Mouse (Mus musculus): ENCODE results near the gene Fv1. TPM values are rescaled to one million over a fixed set of nuclear protein-coding genes. Genes with fewer than 3 reads are reported as not detected.

Gene Fv1
- polyA plus RNA-seq, 1 experiment from 2014 or later = 10.4 TPM

DNA sequence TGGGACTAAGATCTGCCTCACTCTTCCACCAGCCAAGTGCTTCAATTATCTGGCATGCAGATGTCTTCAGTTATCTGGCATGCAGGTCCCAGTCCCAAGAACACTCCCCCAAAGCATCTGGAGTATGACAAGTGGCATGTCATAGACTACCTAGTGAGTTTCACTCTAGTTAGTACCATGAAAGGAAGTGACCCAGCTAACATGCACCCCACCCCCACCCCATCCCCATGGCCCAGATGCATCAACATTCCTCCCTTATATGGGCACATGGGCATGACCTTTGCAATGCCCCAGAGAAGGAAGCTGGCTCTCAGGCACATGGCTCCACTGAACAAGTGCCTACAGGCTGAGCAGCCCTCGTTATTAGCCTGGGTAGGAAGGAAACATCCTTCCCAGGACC lies 27.6 kb downstream of the Fv1 start:
- 47% methylated on average over 1 of the region's 1 CpGs for WGBS
- Histone ChIP-seq H3K36me3 (ENCODE audit: control insufficient read depth, insufficient read depth, low read length) (peaks cover 11% of the 10 kb centered on the region), H3K4me3 (replicated peaks; ENCODE audit: low read length) (no peak overlapping the region)

DNA sequence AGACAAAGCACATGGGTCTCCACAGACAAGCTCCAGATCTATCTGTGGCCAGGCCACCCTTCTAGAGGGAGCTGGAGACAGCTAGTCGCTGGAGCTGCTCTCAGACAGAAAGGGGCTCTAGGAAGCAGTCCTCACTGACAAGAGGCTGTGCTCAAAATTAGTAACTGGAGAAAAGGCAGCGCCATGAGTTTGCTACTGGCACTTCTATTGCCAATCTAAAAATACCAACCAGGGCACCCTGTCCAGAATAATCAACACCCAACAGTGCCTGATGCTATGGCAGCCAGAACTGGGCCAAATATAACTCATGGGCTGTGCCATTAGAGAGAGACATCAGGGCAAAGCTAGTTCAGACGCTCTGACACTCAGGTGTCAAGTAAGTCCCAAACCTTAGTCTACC lies 28.6 kb downstream of the Fv1 start:
- Histone ChIP-seq H3K4me2 (ENCODE audit: low read depth, low read length) (no peak overlapping the region), H3K27me3 (ENCODE audit: control insufficient read depth, insufficient read depth, low read length) (no peaks in the 10 kb centered on the region), H3K9ac (ENCODE audit: low read length) (no peak overlapping the region), H3K27ac (ENCODE audit: low read length) (no peak overlapping the region), H3K36me3 (ENCODE audit: control insufficient read depth, insufficient read depth, low read length) (peaks cover 7% of the 10 kb centered on the region; the same call in 1 of the 2 replicates), H3K4me1 (ENCODE audit: control insufficient read depth, insufficient read depth, low read length) (peaks cover 4% of the 10 kb centered on the region; the same call in 1 of the 2 replicates), H3K9me3 (replicated peaks; ENCODE audit: control insufficient read depth, low read length) (no peaks in the 10 kb centered on the region), H3K4me3 (replicated peaks; ENCODE audit: low read length) (no peak overlapping the region)
- whole genome bisulfite sequencing = 87% methylated on average over 3 of the region's 3 CpGs
- no peak for ATAC-seq (ENCODE audit: insufficient read depth, low FRiP score)

More for the DNA sequence above, 27.6 kb downstream of the Fv1 start:
- no peak overlapping the region for H3K27ac ChIP-seq (ENCODE audit: low read length)
- ATAC-seq (ENCODE audit: insufficient read depth, low FRiP score) = no peak
- no peaks in the 10 kb centered on the region for H3K9me3 ChIP-seq (replicated peaks; ENCODE audit: control insufficient read depth, low read length)
- H3K9ac ChIP-seq (ENCODE audit: low read length) = no peak overlapping the region
- H3K4me2 ChIP-seq (ENCODE audit: low read depth, low read length) = no peak overlapping the region
- H3K4me1 ChIP-seq (ENCODE audit: control insufficient read depth, insufficient read depth, low read length) = peaks cover 4% of the 10 kb centered on the region; the same call in 1 of the 2 replicates
- H3K27me3 ChIP-seq (ENCODE audit: control insufficient read depth, insufficient read depth, low read length) = no peaks in the 10 kb centered on the region

DNA sequence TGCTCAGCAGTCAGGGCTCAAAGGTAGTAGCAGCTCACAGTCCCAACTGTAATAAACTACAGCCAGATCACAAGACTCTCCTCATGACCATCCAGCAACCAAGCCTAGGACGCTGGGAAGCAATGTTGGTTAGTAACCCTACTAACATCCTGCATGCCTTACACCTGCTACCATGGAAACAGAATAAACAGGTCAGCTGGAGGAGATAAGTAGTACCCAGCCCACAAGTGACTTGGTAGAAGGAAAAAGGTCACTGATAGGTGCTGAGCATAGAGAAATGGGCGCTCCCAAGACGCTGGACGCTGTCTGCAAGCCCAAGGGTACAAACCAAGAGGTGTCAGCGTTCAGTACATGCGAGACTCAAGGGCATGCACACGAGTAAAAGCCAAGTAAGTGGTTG lies 31.7 kb downstream of the Fv1 start:
- Histone ChIP-seq H3K27ac (ENCODE audit: low read length) (no peak overlapping the region), H3K4me2 (ENCODE audit: low read depth, low read length) (no peak overlapping the region), H3K9me3 (replicated peaks; ENCODE audit: control insufficient read depth, low read length) (no peaks in the 10 kb centered on the region), H3K36me3 (ENCODE audit: control insufficient read depth, insufficient read depth, low read length) (peaks cover 6% of the 10 kb centered on the region; the same call in 1 of the 2 replicates), H3K4me3 (replicated peaks; ENCODE audit: low read length) (no peak overlapping the region), H3K9ac (ENCODE audit: low read length) (no peak overlapping the region; the same call in 1 of the 2 replicates), H3K4me1 (ENCODE audit: control insufficient read depth, insufficient read depth, low read length) (peaks cover 14% of the 10 kb centered on the region), H3K27me3 (ENCODE audit: control insufficient read depth, insufficient read depth, low read length) (no peaks in the 10 kb centered on the region)
- ATAC-seq (ENCODE audit: insufficient read depth, low FRiP score) = 0 out of 2 replicates have a peak, but pooled peaks have one; percentile 26
- 79% methylated on average over 7 of the region's 7 CpGs for WGBS

DNA sequence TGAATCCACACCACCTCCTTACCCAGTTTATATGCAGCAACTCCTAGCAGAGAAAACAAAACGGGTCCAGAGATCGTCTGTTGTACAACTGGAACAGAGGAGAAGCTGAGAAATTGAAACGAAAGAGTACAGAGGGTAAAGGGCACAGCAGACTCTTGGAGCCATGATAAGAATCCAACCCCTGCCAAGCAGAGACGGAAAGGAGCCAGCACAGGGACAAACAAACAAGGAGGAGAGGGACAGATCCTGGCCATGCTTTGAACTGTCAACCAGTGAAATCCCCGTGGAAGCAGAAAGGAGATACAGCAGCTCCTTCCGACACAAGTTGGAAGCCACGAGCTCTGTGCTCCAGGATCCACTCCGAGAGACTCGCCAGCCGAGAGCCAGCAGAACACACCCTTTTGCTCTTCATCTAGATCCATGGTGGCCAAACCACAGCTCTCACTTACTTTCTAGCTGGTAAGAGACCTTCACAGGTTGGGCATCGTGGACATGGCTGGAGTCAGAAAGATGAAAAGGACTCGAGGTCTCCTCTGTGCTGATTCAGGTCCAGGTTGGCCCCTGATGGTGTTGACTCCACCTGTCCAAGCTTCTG lies 34.2 kb downstream of the Fv1 start:
- Histone ChIP-seq H3K27me3 (ENCODE audit: control insufficient read depth, insufficient read depth, low read length) (no peaks in the 10 kb centered on the region), H3K4me1 (ENCODE audit: control insufficient read depth, insufficient read depth, low read length) (peaks cover 14% of the 10 kb centered on the region), H3K4me3 (replicated peaks; ENCODE audit: low read length) (no peak overlapping the region), H3K9me3 (replicated peaks; ENCODE audit: control insufficient read depth, low read length) (no peaks in the 10 kb centered on the region), H3K4me2 (ENCODE audit: low read depth, low read length) (peak overlapping the region; percentile 63; the same call in 1 of the 2 replicates), H3K36me3 (ENCODE audit: control insufficient read depth, insufficient read depth, low read length) (no peaks in the 10 kb centered on the region; the same call in 1 of the 2 replicates), H3K9ac (ENCODE audit: low read length) (no peak overlapping the region), H3K27ac (ENCODE audit: low read length) (no peak overlapping the region)
- whole genome bisulfite sequencing = 84% methylated on average over 12 of the region's 12 CpGs
- ATAC-seq (ENCODE audit: insufficient read depth, low FRiP score) = no peak

DNA sequence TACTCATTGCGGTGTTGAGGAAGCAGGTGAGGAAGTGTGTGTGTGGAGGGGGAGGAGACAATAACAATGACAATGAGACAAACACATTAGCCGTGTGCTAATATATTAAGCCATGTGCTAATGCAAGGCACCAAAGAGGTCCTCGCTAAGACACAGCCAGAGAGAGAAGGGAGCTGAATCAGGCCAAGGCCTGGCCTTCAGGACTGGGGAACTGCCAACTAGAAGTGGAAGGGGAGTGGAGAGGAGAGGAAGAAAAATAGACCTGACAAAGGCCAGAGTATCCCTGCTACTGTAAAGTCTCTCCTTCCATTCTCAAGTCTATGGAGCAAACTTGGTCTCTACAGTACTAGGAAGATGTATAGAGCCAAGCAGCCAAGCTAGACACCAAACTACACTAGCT lies 34.8 kb downstream of the Fv1 start:
- no peaks in the 10 kb centered on the region for H3K36me3 ChIP-seq (ENCODE audit: control insufficient read depth, insufficient read depth, low read length)

DNA sequence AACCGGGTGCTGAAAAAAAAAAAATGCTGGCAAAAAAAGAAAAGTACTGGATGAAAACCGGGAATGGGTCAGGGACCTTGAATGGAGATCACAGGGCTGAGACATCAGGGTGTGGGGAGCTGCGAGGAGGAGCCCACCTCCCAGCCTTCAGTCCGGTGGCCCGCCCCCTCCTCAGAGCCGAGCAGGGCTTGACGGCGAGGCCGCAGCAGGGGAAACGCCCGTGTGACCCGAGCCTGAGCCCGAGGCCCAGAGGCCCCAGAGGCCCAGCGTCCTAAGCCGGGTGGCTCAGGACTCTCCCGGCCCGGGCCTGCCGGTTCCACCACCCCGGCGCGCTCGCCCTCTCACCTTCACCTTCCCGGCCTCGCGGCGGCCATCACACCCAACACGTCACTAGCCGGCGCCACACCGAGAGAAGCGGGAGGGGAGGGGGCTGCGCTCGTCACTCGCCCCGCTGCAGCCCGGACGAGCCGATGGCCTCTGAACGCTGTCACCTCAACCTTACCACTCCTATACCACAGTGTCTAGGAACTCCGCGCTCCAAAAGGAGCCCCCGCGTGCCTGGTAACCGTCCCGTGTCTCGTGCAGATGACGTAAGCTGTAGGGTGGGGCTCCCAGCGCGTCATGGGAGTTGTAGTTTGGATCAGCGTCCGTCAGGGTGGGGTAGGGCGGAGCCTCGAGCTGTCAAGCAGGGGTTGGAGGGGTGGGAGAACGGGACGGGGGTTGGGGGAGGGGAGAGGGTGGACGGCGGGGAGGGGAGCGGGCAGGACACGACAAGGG lies 35.7 kb downstream of the Fv1 start, which contains the start of gene Mfn2:
Gene Mfn2 (minus strand): TSS at position 392 of the 777 bp plus-strand sequence.
- Histone ChIP-seq H3K27me3 (ENCODE audit: control insufficient read depth, insufficient read depth, low read length) (no peaks in the 10 kb centered on the region), H3K4me2 (ENCODE audit: low read depth, low read length) (peak within 1 kb of the TSS; percentile 63), H3K9me3 (replicated peaks; ENCODE audit: control insufficient read depth, low read length) (no peaks in the 10 kb centered on the region), H3K9ac (ENCODE audit: low read length) (peak within 1 kb of the TSS; percentile 96), H3K36me3 (ENCODE audit: control insufficient read depth, insufficient read depth, low read length) (no peaks in the 10 kb centered on the region), H3K27ac (ENCODE audit: low read length) (peak within 1 kb of the TSS; percentile 74), H3K4me1 (ENCODE audit: control insufficient read depth, insufficient read depth, low read length) (peaks cover 14% of the 10 kb centered on the region), H3K4me3 (replicated peaks; ENCODE audit: low read length) (peak within 1 kb of the TSS; percentile 90)
- under 1% methylated on average over 58 of the region's 59 CpGs for WGBS
- ATAC-seq (ENCODE audit: insufficient read depth, low FRiP score) = peak; percentile 94

More for the DNA sequence above, 34.8 kb downstream of the Fv1 start:
- Histone ChIP-seq H3K4me3 (replicated peaks; ENCODE audit: low read length) (peak overlapping the region; percentile 90), H3K4me1 (ENCODE audit: control insufficient read depth, insufficient read depth, low read length) (peaks cover 14% of the 10 kb centered on the region), H3K4me2 (ENCODE audit: low read depth, low read length) (peak overlapping the region; percentile 63), H3K9me3 (replicated peaks; ENCODE audit: control insufficient read depth, low read length) (no peaks in the 10 kb centered on the region), H3K9ac (ENCODE audit: low read length) (peak overlapping the region; percentile 96), H3K27ac (ENCODE audit: low read length) (no peak overlapping the region), H3K27me3 (ENCODE audit: control insufficient read depth, insufficient read depth, low read length) (no peaks in the 10 kb centered on the region)
- no peak for ATAC-seq (ENCODE audit: insufficient read depth, low FRiP score)
- 70% methylated on average over 3 of the region's 3 CpGs for WGBS

DNA sequence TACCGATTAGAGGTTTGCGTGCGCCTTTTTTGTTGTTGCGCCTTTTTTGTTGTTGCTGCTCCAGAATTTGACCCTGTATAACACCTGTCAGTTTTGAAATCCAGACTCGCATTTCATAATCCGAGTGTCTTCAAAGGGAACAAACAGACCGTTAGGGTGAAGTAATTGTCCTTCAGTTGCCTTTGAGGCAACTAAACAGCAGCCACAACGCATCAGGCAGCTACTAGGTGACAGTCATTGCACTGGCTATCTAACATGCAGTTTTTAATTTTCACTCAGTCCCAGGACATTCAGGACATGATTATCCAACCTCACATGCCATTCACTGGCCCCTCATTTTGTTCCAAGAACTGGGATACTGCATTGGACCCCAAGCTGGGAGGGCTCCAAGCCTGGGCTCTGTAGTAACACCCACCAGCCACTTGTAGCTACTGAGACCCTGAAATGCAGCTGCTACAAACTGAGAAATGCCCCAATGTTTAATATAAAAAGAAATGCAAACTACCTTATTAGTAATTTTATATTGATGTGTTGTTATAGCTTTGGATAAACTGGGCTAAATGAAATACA lies 36.4 kb downstream of the Fv1 start:
- Histone ChIP-seq H3K4me3 (replicated peaks; ENCODE audit: low read length) (peak overlapping the region; percentile 90), H3K27me3 (ENCODE audit: control insufficient read depth, insufficient read depth, low read length) (no peaks in the 10 kb centered on the region), H3K27ac (ENCODE audit: low read length) (no peak overlapping the region), H3K9ac (ENCODE audit: low read length) (peak overlapping the region; percentile 96; the same call in 1 of the 2 replicates), H3K9me3 (replicated peaks; ENCODE audit: control insufficient read depth, low read length) (no peaks in the 10 kb centered on the region), H3K4me2 (ENCODE audit: low read depth, low read length) (peak overlapping the region; percentile 57), H3K4me1 (ENCODE audit: control insufficient read depth, insufficient read depth, low read length) (peaks cover 14% of the 10 kb centered on the region), H3K36me3 (ENCODE audit: control insufficient read depth, insufficient read depth, low read length) (no peaks in the 10 kb centered on the region)
- under 1% methylated on average over 8 of the region's 8 CpGs for WGBS
- no peak for ATAC-seq (ENCODE audit: insufficient read depth, low FRiP score)

DNA sequence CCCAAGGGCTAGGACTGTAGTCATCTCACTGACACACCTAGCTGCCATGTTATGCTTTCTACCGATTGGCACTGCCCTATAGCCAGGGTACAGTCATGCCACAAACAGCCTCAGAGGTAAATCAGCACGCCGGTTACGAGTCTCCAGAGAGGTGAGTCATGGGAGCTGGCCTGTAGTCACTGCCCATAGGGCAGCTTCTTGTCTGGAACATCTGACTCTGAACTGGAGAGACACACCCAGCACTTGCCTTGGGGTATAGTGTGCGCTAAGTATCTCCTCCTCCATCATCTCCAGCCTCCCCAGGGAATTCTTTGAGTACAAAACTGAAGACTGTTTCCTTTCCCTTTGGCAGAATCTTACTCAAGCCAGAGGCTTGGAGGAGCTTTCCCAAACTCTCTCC lies 37.5 kb downstream of the Fv1 start:
- no peaks in the 10 kb centered on the region for H3K36me3 ChIP-seq (ENCODE audit: control insufficient read depth, insufficient read depth, low read length)
- WGBS = 73% methylated on average over 5 of the region's 5 CpGs
- H3K9ac ChIP-seq (ENCODE audit: low read length) = no peak overlapping the region
- H3K4me1 ChIP-seq (ENCODE audit: control insufficient read depth, insufficient read depth, low read length) = peaks cover 11% of the 10 kb centered on the region
- H3K4me3 ChIP-seq (replicated peaks; ENCODE audit: low read length) = no peak overlapping the region
- no peak overlapping the region for H3K27ac ChIP-seq (ENCODE audit: low read length)
- H3K27me3 ChIP-seq (ENCODE audit: control insufficient read depth, insufficient read depth, low read length) = no peaks in the 10 kb centered on the region
- no peaks in the 10 kb centered on the region for H3K9me3 ChIP-seq (replicated peaks; ENCODE audit: control insufficient read depth, low read length)
- no peak overlapping the region for H3K4me2 ChIP-seq (ENCODE audit: low read depth, low read length)
- ATAC-seq (ENCODE audit: insufficient read depth, low FRiP score) = no peak

DNA sequence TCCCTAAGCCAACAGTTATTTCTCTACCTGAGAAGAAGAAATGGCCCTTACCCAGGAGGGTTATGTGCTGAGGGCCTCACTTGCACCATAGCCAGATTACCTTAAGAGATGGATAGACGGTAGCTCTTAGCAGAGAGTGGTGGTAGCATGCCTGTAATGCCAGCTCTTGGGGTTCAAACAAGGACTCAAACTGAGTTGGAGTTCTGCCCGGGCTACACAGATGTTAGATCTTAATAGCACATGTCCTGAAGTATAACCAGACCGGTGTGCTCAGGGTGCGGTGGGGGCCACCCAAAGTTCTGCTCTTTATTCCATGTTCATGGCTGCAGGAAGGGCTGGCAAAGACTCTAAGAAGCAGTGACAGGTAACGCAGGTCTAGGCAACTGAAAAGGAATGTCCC lies 40.7 kb downstream of the Fv1 start:
- H3K36me3 ChIP-seq (ENCODE audit: control insufficient read depth, insufficient read depth, low read length) = no peaks in the 10 kb centered on the region
- peaks cover 4% of the 10 kb centered on the region; the same call in 1 of the 2 replicates for H3K4me1 ChIP-seq (ENCODE audit: control insufficient read depth, insufficient read depth, low read length)
- H3K9me3 ChIP-seq (replicated peaks; ENCODE audit: control insufficient read depth, low read length) = no peaks in the 10 kb centered on the region
- no peak overlapping the region for H3K27ac ChIP-seq (ENCODE audit: low read length)
- 90% methylated on average over 5 of the region's 5 CpGs for WGBS
- no peak overlapping the region for H3K4me3 ChIP-seq (replicated peaks; ENCODE audit: low read length)
- no peak for ATAC-seq (ENCODE audit: insufficient read depth, low FRiP score)
- H3K4me2 ChIP-seq (ENCODE audit: low read depth, low read length) = no peak overlapping the region
- H3K9ac ChIP-seq (ENCODE audit: low read length) = no peak overlapping the region
- no peaks in the 10 kb centered on the region for H3K27me3 ChIP-seq (ENCODE audit: control insufficient read depth, insufficient read depth, low read length)
